Mouse (Mus musculus): ENCODE results near the gene Gucy2e. TPM values are rescaled to one million over a fixed set of nuclear protein-coding genes. Genes with fewer than 3 reads are reported as not detected.
A peak's percentile ranks its signal among the peaks of the same experiment; 100 is the strongest.

Gene Gucy2e
- not detected in 2 replicates for polyA plus RNA-seq (2012; rRNA removed)

- WGBS, result 27% methylated on average over 13 of the region's 13 CpGs
- H3K27ac ChIP-seq (ENCODE audit: insufficient read depth, low read depth, low read length), result no peak within 1 kb of the TSS
- H3K4me3 ChIP-seq (ENCODE audit: low read depth, low read length), result peak within 1 kb of the TSS; percentile 62
- peaks cover 11% of the 10 kb centered on the region for H3K4me1 ChIP-seq (ENCODE audit: control insufficient read depth, insufficient read depth, insufficient read length, low read length)
- no peaks in the 10 kb centered on the region for H3K36me3 ChIP-seq (ENCODE audit: control insufficient read depth, insufficient read depth, low read length)
- TF ChIP-seq POLR2A (IDR thresholded peaks at IDR 0.05; ENCODE audit: low read depth, low read length) (no peak), CTCF (IDR thresholded peaks at IDR 0.05; ENCODE audit: extremely low read depth, insufficient read length, insufficient replicate concordance, low read depth, low read length) (no peak)
- peaks cover 25% of the 10 kb centered on the region for H3K27me3 ChIP-seq (ENCODE audit: control insufficient read depth, insufficient read depth, low read length)
Measured at GRCm38 (mm10) chr11:69236926-69237260, at the start of gene Gucy2e. TSS of gene Gucy2e (minus strand) at chr11:69237036.

- Histone ChIP-seq H3K4me1 (ENCODE audit: control insufficient read depth, insufficient read depth, insufficient read length, low read length) (peaks cover 2% of the 10 kb centered on the region; the same call in 1 of the 2 replicates), H3K36me3 (ENCODE audit: control insufficient read depth, insufficient read depth, low read length) (no peaks in the 10 kb centered on the region), H3K27ac (ENCODE audit: insufficient read depth, low read depth, low read length) (no peak overlapping the region), H3K27me3 (ENCODE audit: control insufficient read depth, insufficient read depth, low read length) (no peaks in the 10 kb centered on the region), H3K4me3 (ENCODE audit: low read depth, low read length) (no peak overlapping the region)
- TF ChIP-seq CTCF (IDR thresholded peaks at IDR 0.05; ENCODE audit: extremely low read depth, insufficient read length, insufficient replicate concordance, low read depth, low read length) (no peak), POLR2A (IDR thresholded peaks at IDR 0.05; ENCODE audit: low read depth, low read length) (no peak)
- 67% methylated on average over 5 of the region's 5 CpGs for WGBS
Measured at GRCm38 (mm10) chr11:69277267-69277666, 40.4 kb upstream of the Gucy2e start.

- WGBS, result 7% methylated on average over 2 of the region's 2 CpGs
- no peak overlapping the region for H3K4me3 ChIP-seq (ENCODE audit: low read depth, low read length)
- TF ChIP-seq POLR2A (IDR thresholded peaks at IDR 0.05; ENCODE audit: low read depth, low read length) (no peak), CTCF (IDR thresholded peaks at IDR 0.05; ENCODE audit: extremely low read depth, insufficient read length, insufficient replicate concordance, low read depth, low read length) (no peak)
- peaks cover 2% of the 10 kb centered on the region; the same call in 1 of the 2 replicates for H3K4me1 ChIP-seq (ENCODE audit: control insufficient read depth, insufficient read depth, insufficient read length, low read length)
- no peak overlapping the region for H3K27ac ChIP-seq (ENCODE audit: insufficient read depth, low read depth, low read length)
- H3K36me3 ChIP-seq (ENCODE audit: control insufficient read depth, insufficient read depth, low read length), result no peaks in the 10 kb centered on the region
- no peaks in the 10 kb centered on the region for H3K27me3 ChIP-seq (ENCODE audit: control insufficient read depth, insufficient read depth, low read length)
Measured at GRCm38 (mm10) chr11:69276081-69276480, 39.2 kb upstream of the Gucy2e start.

- Histone ChIP-seq H3K27me3 (ENCODE audit: control insufficient read depth, insufficient read depth, low read length) (no peaks in the 10 kb centered on the region), H3K4me3 (ENCODE audit: low read depth, low read length) (no peak overlapping the region), H3K4me1 (ENCODE audit: control insufficient read depth, insufficient read depth, insufficient read length, low read length) (peaks cover 2% of the 10 kb centered on the region; the same call in 1 of the 2 replicates), H3K27ac (ENCODE audit: insufficient read depth, low read depth, low read length) (no peak overlapping the region), H3K36me3 (ENCODE audit: control insufficient read depth, insufficient read depth, low read length) (no peaks in the 10 kb centered on the region)
- WGBS, result 64% methylated on average over 6 of the region's 6 CpGs
- TF ChIP-seq CTCF (IDR thresholded peaks at IDR 0.05; ENCODE audit: extremely low read depth, insufficient read length, insufficient replicate concordance, low read depth, low read length) (no peak), POLR2A (IDR thresholded peaks at IDR 0.05; ENCODE audit: low read depth, low read length) (no peak)
Measured at GRCm38 (mm10) chr11:69275650-69276049, 38.8 kb upstream of the Gucy2e start.

GRCm38 (mm10) chr11:69272122-69272740 lies 35.4 kb upstream of the Gucy2e start:
- WGBS, result 37% methylated on average over 16 of the region's 16 CpGs
- Histone ChIP-seq H3K4me1 (ENCODE audit: control insufficient read depth, insufficient read depth, insufficient read length, low read length) (peaks cover 2% of the 10 kb centered on the region; the same call in 1 of the 2 replicates), H3K4me3 (ENCODE audit: low read depth, low read length) (no peak overlapping the region), H3K27ac (ENCODE audit: insufficient read depth, low read depth, low read length) (no peak overlapping the region), H3K27me3 (ENCODE audit: control insufficient read depth, insufficient read depth, low read length) (no peaks in the 10 kb centered on the region), H3K36me3 (ENCODE audit: control insufficient read depth, insufficient read depth, low read length) (no peaks in the 10 kb centered on the region)
- TF ChIP-seq POLR2A (IDR thresholded peaks at IDR 0.05; ENCODE audit: low read depth, low read length) (no peak), CTCF (IDR thresholded peaks at IDR 0.05; ENCODE audit: extremely low read depth, insufficient read length, insufficient replicate concordance, low read depth, low read length) (peak; percentile 64; the same call in 1 of the 2 replicates)

- no peak for TF ChIP-seq POLR2A (IDR thresholded peaks at IDR 0.05; ENCODE audit: low read depth, low read length)
- TF ChIP-seq CTCF (IDR thresholded peaks at IDR 0.05; ENCODE audit: extremely low read depth, insufficient read length, insufficient replicate concordance, low read depth, low read length), result peak; percentile 55; the same call in 1 of the 2 replicates
- H3K27ac ChIP-seq (ENCODE audit: insufficient read depth, low read depth, low read length), result no peak overlapping the region
- WGBS, result 9% methylated on average over 13 of the region's 13 CpGs
Measured at GRCm38 (mm10) chr11:69269575-69269974, 32.7 kb upstream of the Gucy2e start.

GRCm38 (mm10) chr11:69268100-69268499 lies 31.3 kb upstream of the Gucy2e start:
- H3K27ac ChIP-seq (ENCODE audit: insufficient read depth, low read depth, low read length), result no peak overlapping the region
- H3K4me1 ChIP-seq (ENCODE audit: control insufficient read depth, insufficient read depth, insufficient read length, low read length), result no peaks in the 10 kb centered on the region
- TF ChIP-seq POLR2A (IDR thresholded peaks at IDR 0.05; ENCODE audit: low read depth, low read length) (no peak), CTCF (IDR thresholded peaks at IDR 0.05; ENCODE audit: extremely low read depth, insufficient read length, insufficient replicate concordance, low read depth, low read length) (no peak)
- no peaks in the 10 kb centered on the region for H3K27me3 ChIP-seq (ENCODE audit: control insufficient read depth, insufficient read depth, low read length)
- no peak overlapping the region for H3K4me3 ChIP-seq (ENCODE audit: low read depth, low read length)
- 62% methylated on average over 13 of the region's 13 CpGs for WGBS
- H3K36me3 ChIP-seq (ENCODE audit: control insufficient read depth, insufficient read depth, low read length), result no peaks in the 10 kb centered on the region

More at GRCm38 (mm10) chr11:69269575-69269974, 32.7 kb upstream of the Gucy2e start:
- no peaks in the 10 kb centered on the region for H3K36me3 ChIP-seq (ENCODE audit: control insufficient read depth, insufficient read depth, low read length)
- no peaks in the 10 kb centered on the region for H3K27me3 ChIP-seq (ENCODE audit: control insufficient read depth, insufficient read depth, low read length)
- H3K4me3 ChIP-seq (ENCODE audit: low read depth, low read length), result no peak overlapping the region
- H3K4me1 ChIP-seq (ENCODE audit: control insufficient read depth, insufficient read depth, insufficient read length, low read length), result no peaks in the 10 kb centered on the region

Data from small intestine, adult 2 months (tissue).